Mouse (Mus musculus): ENCODE measurements at regions not wholly inside any gene's neighbourhood (a gene's known extent, or its start where the extent isn't known, plus 50 kb on each side); places are given as distances from the start of the nearest gene placed in this dataset.

DNA sequence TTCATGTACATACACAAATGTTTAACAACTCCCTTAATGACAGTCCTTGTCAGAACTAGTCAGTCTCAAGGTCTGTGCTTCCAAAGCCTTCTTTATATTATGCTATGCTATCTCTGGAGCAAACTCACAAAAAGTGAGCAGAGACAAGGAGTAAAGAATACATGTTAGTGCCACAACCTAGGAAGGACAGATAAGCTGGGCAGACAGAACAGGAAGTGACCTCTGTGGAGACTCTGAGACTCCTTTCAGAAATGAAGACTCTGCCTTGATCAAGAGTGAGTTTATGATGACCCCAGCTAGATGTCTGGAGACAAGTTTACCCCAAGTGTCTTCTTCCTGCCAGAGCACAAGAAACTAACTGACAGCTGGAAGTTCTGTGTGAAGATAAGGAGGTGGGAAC lies 343.8 kb downstream of the Ccser2 start:
- intact Hi-C loops (cut with DNase I): no loop called here
- no peak for DNase-seq

DNA sequence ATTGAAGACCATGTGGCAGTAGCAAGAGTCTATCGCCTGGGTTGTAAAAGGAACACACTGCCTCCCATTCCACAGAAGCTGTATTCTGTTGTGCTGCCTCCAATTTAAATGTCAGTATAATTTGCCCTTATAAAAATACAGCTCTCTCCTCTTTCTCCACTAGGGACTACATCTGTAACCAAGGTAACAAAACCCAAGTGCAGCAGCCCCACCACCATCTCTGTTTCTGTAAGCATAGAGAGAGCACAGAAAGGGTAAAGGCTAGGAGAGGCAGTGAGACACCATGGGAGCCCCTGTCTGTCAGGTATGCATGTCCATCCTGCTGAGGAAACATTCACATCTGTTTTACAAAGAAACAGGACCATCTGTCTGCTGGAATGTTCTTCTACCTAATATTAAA lies 344.4 kb downstream of the Ccser2 start:
- intact Hi-C loops (cut with DNase I): no loop called here
- no peak for DNase-seq

DNA sequence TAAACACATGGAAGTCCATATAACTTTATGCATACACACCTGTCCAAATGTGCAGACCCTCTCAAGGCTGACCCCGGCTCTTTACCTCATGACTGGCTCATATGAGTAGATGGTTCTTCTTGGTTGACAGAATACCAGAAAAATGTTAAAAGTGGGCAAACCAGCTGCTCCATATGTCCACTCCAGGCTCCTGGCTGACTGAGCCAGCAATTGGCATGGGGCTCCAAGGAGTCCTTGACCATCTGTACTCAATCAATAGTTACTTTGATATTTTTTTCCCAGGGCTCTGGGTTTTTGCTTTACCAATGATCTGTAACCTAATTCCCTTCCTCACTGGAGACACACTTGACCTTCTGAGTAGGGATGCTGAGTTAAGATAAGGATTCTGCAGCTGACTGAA lies 345.5 kb downstream of the Ccser2 start:
- no peak for DNase-seq
- intact Hi-C loops (cut with DNase I): no loop called here

DNA sequence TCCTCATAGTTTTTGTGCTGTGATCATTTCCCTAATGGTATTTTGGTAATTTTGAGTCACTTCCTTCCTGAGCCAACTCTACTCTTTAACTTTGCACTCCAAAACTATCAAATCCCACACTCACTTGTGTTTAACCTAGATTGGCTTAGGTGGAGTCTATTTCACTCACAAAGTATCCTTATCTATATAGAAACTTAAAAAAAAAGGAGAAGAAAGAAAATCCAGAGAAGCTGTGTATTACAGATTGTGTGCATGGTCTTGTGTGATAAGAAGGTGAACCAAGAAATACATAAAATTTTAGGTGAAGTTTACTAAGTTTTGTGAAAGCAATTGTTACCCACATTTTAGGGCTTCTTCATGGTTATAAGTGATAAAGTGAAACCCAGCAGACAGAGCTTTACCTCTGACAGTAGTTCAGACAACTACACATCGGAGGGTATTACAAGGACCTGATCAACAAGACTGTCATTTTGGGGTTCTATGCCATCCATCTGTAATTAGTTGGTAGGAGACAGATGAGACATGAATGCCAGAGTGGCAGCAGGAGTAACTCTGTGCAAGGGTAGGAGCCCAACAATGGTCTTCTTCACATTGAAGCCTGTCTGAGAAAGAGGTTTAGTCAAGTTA lies 350.0 kb downstream of the Ccser2 start:
- intact Hi-C loops (cut with DNase I): no loop called here
- DNase-seq: no peak

DNA sequence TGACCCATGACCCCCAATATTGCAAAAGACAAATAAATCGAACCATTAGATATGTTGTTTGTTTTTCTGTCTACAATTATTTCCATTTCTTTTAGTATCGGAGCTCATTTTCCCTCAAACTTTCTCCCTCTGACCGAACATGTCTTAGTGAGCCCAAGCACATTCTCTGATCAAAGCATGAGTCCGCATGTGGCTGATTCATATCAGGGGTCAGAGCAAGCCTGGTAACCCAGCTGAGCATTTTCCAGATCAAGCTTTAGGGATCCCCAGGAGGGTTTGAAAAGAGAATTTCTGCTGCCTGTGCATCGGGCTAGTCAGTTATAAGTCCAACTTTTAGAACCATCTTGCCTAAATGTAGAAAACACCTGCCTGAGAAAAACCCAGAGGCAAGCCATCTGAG lies 350.6 kb downstream of the Ccser2 start:
- intact Hi-C loops (cut with DNase I): no loop called here
- no peak for DNase-seq

DNA sequence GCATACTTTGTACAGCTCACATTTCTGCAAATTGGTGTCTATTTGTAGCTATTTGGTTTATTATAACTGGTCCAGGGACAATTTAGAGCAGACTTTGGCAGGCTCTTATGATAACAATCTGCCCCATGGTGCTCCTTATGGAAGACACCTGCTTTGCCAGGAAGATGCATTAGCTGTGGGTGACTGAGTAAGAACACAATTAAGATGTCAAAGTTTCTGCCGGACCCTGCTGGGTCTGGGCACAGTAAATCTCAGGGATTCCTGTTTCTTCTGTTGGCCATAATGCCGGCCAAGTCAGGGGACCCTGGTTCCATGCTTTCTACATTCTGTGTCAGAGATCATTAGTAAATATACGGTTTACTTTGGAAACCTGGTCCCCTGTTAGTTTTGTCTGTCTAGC lies 353.7 kb downstream of the Ccser2 start:
- no peak for DNase-seq
- intact Hi-C loops (cut with DNase I): no loop called here

DNA sequence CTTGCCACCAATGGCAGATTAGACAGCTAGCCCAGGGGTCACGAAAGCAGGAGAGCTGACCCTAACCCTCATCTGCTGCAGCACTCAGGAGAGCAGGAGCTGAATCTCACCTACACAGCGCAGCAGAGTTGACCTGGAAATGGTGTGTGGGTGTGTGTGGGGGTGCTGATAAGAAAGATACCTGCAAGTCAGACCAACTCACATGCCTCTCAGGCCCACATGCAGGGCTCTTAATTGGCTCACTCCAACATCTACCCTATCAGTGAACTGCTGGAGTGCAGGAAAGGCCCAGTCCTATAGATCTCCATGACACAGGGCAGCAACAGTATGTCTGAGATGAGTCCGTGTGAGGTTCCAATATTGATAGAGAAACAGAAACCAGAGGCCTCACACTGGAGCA lies 355.7 kb downstream of the Ccser2 start:
- DNase-seq: no peak
- intact Hi-C loops (cut with DNase I): no loop called here

DNA sequence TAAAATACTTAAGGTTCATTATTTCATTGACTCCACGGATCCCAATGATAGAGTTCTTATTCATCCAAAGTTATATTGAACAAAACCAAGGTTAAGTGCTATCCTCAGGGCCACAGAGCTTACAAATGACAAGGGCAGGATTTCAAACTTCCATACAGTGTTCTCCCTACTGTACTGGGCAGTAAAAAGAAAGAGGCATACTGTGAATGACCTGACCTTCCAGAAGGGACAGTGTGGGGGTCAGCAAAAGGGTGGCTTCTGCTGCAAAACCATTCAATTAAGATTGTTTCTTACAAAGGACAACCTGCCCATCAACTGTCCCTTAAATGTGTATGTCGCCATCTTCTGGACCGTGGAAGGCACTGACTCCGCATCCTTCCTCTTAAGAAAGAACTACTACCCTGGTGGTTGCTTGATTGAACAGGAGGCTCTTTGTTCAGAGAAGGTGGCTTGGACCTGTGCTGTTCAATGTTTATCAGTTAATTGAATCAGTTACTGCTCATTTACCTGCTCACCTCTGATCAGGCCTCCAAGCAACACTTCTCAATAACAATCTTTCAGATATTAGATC lies 384.4 kb downstream of the Ccser2 start:
- intact Hi-C loops (cut with DNase I): no loop called here

DNA sequence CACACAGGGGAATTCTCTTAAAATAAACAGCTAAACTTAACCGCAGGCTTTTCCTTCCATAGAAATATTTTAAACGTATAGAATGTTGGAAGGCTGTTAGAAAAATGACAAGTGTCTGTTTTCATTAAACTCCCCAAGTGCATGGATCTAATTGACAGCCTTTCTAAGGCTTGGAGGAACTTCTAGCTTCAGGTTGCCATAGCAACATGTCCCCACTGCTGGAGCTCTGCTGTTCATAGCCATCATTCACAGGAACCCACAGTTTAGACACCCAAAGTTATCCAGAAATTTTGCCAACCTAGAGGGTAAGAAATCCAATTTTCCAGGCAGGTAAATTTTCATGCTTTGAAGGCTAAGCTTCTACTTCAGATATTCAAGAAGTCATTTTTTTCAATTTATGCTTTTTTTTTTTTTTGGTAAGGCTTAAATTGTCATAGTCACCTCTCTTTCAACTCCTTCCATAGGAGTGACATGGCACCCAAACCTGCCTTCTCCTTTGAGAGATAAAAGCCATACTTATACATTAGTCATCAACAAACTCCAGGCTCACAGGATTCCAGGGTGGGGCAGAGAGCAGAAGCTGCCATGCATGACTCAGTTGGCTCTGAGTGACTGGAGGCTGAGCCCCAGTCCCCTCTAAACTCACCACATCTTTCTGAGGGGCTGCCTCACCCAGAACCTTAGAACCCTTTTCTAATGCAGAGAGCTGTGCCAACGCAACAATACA lies 385.1 kb downstream of the Ccser2 start:
- intact Hi-C loops (cut with DNase I): no loop called here

More for the DNA sequence above, 384.4 kb downstream of the Ccser2 start:
- DNase-seq: no peak

DNA sequence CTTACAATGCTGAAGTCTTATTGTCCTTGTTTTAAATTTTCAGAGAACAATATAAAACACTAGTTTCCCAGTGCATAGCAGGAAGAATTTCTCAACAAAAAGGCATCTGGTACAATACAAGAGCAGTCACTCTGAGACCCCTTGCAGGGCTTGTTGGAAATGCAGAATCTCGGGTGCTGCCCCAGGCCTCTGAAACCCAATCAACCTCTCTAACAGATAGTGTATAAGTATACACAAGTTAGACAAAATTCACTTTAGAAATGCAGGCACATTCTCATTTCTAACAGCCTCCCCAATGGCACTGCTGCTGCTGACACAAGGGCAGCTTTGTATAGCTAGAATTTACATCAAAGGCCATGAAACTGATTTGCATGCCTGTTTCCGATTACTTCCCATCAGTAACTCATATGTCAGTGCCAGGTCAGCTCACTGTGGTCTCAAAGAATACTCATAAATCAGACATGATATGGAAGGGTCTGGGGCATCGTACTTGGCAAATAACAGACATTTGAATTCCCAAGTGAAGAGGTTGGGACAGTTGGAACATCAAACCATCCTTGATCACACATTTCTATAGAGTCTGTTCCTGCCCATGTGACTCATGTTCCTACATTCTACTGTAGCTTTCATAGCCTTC lies 405.2 kb downstream of the Ccser2 start:
- DNase-seq: no peak
- intact Hi-C loops (cut with DNase I): no loop called here

More for the DNA sequence above, 385.1 kb downstream of the Ccser2 start:
- DNase-seq: no peak

DNA sequence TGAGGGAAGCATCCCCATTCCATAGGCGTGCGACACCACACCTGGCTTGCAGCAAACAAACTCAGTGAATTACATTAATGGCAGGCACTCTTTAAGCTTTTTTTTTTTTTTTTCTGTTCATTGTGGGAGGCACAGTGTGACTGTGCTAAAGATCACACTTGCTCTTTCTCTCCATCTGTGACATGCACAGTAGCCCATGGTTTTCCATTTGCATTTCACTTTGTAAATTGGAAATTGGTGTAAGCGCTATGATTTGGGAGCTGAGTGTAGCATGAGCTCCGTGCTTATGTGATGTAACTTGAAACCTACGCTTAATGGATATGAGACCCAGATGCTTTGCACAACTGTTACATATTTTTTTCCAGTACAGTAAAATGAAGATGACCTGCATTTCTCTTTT lies 431.2 kb downstream of the Ccser2 start:
- no peak for DNase-seq
- intact Hi-C loops (cut with DNase I): no loop called here

DNA sequence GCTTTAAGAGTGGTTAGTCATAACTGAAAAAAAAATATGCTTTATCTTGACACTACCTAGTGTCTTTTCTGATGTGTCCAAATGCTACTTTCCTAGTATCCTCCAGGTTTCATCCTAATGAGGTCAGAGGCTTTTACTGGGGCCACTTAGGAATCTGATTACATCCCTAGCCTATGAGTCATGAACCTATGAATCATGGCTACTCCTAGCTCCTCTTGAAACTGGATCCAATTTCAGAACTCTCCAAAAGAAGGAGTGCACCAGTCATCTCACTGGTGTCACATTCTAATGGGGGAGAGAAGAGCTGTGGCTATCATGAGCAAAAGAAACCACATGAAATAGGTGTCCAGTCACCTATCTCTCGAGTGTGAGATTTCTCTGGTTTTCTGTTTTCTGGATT lies 432.6 kb downstream of the 4930474N05Rik start:
- DNase-seq: no peak
- intact Hi-C loops (cut with DNase I): no loop called here

DNA sequence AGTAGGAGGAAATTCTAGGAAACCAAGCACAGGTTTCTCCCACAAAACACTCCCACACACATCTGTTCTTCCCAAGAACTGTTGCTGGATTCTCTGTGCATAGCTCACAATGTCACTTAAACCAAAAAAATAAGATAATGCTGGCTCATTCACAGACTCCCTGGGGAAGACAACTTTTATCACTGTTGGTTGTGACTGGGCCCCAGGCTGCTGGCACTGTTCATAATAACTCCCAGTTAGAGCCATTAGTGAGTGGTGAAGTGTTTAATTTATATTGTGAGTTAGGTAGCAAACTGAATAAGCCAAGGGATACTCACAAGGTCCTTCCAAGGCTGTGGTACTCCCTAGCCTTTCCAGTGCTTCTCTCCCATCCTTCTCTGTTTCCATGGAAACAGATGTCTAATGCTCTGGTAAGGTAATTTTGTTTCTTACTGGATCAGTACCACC lies 430.9 kb downstream of the 4930474N05Rik start:
- intact Hi-C loops (cut with DNase I): no loop called here
- DNase-seq: no peak

DNA sequence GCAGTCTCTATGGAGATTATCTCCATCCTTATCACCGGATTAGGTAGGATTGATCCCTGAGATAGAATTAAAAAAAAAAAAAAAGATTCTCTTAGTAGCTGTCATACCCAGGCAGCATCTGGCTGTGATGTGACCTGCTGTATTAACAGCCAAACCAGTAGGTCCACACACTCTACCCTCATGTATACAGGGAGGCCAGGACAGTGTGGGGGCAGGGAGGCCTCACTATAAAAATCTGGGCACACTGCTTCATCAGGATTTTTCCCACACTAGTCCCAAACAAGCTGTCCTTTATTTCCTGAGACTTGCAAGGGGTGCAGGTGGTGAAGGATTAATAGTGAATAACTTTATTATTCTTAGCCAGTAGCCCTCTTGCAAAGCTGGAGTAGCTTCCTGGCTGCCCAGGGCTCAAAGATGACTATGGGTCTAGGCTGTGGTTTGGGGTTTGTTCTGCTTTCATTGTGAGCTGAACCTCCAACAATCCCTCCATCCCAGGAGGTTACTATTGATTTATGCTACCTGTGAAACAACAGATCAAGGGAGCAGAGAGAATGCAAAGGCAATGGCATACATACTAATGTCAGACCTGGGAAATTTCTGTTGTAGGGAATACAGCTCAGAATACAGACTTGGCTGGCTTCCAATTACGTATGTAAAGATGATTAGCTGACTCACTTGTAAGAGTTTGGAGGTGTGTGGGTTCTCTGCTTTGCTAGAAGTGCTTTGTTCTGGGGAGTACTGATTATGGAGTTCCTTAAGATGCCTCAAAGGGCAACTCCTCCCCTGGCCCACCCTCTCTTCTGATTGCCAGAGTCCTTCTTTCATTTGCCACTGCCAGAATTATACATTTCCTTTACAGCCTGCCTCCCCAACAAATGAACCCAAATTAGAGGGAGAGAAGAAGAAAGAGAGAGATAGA lies 407.6 kb downstream of the 4930474N05Rik start:
- intact Hi-C loops (cut with DNase I): no loop called here
- DNase-seq: no peak

DNA sequence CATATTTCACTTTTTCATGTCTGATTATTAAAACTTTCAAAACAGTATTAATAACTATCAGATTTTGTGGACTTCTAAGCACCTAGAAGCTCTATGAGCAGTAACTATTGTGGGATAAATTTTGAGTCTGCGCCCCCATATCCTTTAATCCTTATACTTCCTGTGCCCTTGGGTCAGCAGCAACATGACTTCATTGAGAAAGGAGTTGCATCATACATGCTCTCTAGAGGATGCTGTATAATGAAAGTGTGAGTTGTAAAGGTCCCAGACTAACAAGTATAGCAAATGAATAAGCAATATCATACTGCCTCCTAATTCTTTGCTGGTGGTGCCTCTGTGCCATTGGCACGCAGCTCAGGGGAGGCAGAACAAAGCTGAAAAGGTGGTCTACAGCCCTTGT lies 404.6 kb downstream of the 4930474N05Rik start:
- intact Hi-C loops (cut with DNase I): no loop called here
- no peak for DNase-seq

DNA sequence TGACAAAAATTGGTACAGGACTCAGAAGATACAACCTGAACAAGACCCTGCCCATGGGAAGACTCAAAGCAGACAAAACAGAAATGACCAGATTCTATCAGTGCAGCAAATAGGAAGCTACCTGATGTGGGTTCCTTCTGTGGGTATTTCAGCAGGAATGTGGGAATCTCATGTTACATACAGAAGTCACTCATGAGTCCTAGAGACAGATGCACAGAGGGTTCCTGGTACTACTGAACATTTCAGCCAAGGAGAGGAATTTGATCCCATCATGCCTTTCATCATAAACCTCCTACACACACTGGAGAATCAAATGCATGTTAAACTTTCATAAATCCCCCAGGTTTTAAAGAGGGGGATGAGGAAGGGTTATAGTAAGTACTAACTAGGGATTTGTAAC lies 390.8 kb downstream of the 4930474N05Rik start:
- no peak for DNase-seq
- intact Hi-C loops (cut with DNase I): no loop called here

DNA sequence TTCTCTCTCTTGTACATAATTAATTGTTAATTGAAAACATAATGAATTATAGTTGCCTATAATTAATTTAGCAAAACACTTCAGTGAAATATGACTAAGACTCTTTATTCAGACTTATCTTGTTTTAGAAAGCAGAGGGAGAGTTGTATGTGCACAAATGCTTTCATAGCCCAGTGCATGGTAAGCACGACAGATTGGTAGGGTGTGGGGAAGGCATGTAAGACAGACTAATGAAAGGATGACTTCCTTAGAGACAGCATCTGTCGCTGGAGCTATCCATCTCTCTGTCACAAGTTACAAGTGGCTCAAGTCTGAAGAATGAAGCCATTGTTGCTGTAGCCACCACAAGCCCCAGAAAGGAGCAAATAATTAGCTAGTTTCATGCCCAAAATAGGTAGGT lies 376.9 kb downstream of the 4930474N05Rik start:
- intact Hi-C loops (cut with DNase I): no loop called here
- DNase-seq: no peak

DNA sequence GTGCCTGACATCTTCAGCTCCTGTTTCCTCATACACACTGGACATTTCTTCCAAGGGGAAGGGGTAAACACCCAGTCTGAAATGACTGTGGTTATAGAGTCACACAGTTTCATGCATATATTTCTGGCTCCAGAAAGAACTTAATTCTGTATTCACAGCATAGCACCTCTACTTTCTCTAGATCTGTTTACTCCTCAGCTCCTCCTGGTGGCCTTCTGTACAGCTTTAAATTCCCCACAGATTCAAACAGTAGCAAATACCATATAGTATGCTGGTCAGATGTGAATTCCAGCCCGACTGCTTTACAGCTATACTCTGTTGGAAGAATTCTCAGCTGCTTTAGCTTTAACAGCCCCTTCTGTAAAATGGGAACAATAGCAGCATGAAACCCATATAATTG lies 375.6 kb downstream of the 4930474N05Rik start:
- intact Hi-C loops (cut with DNase I): no loop called here
- no peak for DNase-seq

DNA sequence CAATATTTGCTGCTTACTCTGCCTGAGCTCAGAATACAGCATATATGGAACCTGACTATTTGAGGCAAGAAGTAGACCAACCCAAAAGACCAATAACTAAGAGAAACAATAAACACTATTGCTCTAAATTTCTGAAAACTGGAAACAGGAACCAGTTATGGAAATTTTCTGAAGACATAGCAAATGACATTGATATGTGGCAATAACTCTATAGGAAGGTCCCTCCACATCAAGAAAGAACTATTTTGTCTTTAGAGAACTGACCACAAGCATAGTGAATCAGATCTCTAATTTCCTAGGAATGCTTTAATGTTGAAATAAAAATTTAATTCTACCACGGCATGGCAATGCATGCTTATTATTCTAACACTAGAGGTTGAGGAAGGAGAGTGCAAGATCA lies 358.3 kb downstream of the 4930474N05Rik start:
- DNase-seq: no peak
- intact Hi-C loops (cut with DNase I): no loop called here

DNA sequence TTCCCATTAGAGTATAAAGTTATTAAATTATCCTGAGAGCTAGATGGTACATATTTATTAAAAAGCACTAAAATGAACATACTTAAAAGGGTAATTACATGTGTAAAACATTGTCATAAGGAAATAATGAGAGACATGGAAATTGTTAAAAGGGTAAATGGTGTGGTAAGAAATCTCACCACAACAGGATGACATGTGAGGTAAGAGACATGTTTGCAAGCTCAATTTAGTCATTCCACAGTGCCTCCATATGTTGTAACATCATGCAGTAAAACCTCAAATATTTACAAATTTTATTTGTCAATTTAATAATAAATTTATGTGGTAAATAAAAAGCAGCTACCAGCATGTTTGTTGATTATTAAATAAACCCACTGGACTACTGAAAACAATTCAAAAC lies 355.4 kb downstream of the 4930474N05Rik start:
- intact Hi-C loops (cut with DNase I): no loop called here
- no peak for DNase-seq
